In genomic region chr9:23378731-23379170, GRCm38 (mm10) we compare ENCODE assay signal across 9 mouse cellular contexts.
A peak's percentile ranks its signal among the peaks of the same experiment; 100 is the strongest.
DNase-seq lines count a peak whose midpoint lies in the region; ATAC-seq and TF ChIP-seq lines count a peak whose summit lies in the region.
"Had no signal": no experiment of that assay in that cellular context is flagged by ENCODE, and none has a peak within 500 bp of the region (broad histone marks: within the 10 kb centered on the region; RNA-seq: fewer than 3 reads in every experiment).

No protein-coding gene starts in this region.

- H3K36me3 ChIP-seq in stomach, embryonic 15.5 days = no peaks in the 10 kb centered on the region
- H3K36me3 ChIP-seq in stomach, postnatal 0 days (ENCODE audit: control insufficient read depth, insufficient read depth, low read length) = no peaks in the 10 kb centered on the region
- no peaks in the 10 kb centered on the region for H3K36me3 ChIP-seq in hindbrain, embryonic 15.5 days
- no peaks in the 10 kb centered on the region for H3K36me3 ChIP-seq in midbrain, embryonic 12.5 days

- H3K4me2 ChIP-seq in stomach, embryonic 15.5 days = no peak overlapping the region
- no peak overlapping the region for H3K4me2 ChIP-seq in stomach, postnatal 0 days (replicated peaks; ENCODE audit: low read depth)
- no peak overlapping the region for H3K4me2 ChIP-seq in hindbrain, embryonic 15.5 days
- H3K4me2 ChIP-seq in midbrain, embryonic 12.5 days (replicated peaks) = peak overlapping the region; percentile 13; the same call in 1 of the 2 replicates

- 42% methylated on average over 6 of the region's 6 CpGs for WGBS in stomach, embryonic 15.5 days
- 37% methylated on average over 6 of the region's 6 CpGs for WGBS in stomach, postnatal 0 days
- 3% methylated on average over 6 of the region's 6 CpGs for WGBS in hindbrain, embryonic 15.5 days
- 4% methylated on average over 6 of the region's 6 CpGs for WGBS in midbrain, embryonic 12.5 days

- H3K4me3 ChIP-seq in stomach, embryonic 15.5 days (replicated peaks) = no peak overlapping the region
- no peak overlapping the region for H3K4me3 ChIP-seq in stomach, postnatal 0 days (ENCODE audit: low read depth, low read length)
- H3K4me3 ChIP-seq in hindbrain, embryonic 15.5 days = no peak overlapping the region
- no peak overlapping the region for H3K4me3 ChIP-seq in midbrain, embryonic 12.5 days
- H3K4me3 ChIP-seq: left cerebral cortex, adult 2 months had no signal

- peak; percentile 25; the same call in 1 of the 2 replicates for ATAC-seq in frontal cortex, adult (ENCODE audit: low TSS enrichment)
- ATAC-seq in stomach, embryonic 15.5 days (ENCODE audit: insufficient read depth, low FRiP score, low read depth) = no peak
- no peak for ATAC-seq in stomach, postnatal 0 days (ENCODE audit: low FRiP score, low TSS enrichment)
- ATAC-seq in hindbrain, embryonic 15.5 days (ENCODE audit: low FRiP score, low read depth) = peak; percentile 94
- peak; percentile 88 for ATAC-seq in midbrain, embryonic 12.5 days (ENCODE audit: low FRiP score, low read depth)

- H3K9me3 ChIP-seq in stomach, embryonic 15.5 days = no peaks in the 10 kb centered on the region
- no peaks in the 10 kb centered on the region for H3K9me3 ChIP-seq in stomach, postnatal 0 days (ENCODE audit: control insufficient read depth, low read length)
- no peaks in the 10 kb centered on the region for H3K9me3 ChIP-seq in hindbrain, embryonic 15.5 days
- H3K9me3 ChIP-seq in midbrain, embryonic 12.5 days = no peaks in the 10 kb centered on the region

- 0 out of 2 replicates have a peak, but pooled peaks cover 6% of the 10 kb centered on the region for H3K4me1 ChIP-seq in stomach, embryonic 15.5 days
- H3K4me1 ChIP-seq in stomach, postnatal 0 days (replicated peaks; ENCODE audit: control insufficient read depth, insufficient read depth) = no peaks in the 10 kb centered on the region
- H3K4me1 ChIP-seq in hindbrain, embryonic 15.5 days (replicated peaks) = peaks cover 31% of the 10 kb centered on the region
- peaks cover 46% of the 10 kb centered on the region for H3K4me1 ChIP-seq in midbrain, embryonic 12.5 days

- no peak for TF ChIP-seq CTCF in stomach, postnatal 0 days (IDR thresholded peaks at IDR 0.05; ENCODE audit: low read depth)

- DNase-seq in frontal cortex, postnatal 36 days (ENCODE audit: low spot score in 2 of 2) = no peak
- DNase-seq in stomach, postnatal 0 days (ENCODE audit: low spot score) = no peak
- DNase-seq in spleen, postnatal 4 days (ENCODE audit: low spot score in 2 of 2) = no peak
- DNase-seq in B cell, adult 2 months = no peak

- H3K27me3 ChIP-seq in stomach, embryonic 15.5 days (replicated peaks) = no peaks in the 10 kb centered on the region
- H3K27me3 ChIP-seq in stomach, postnatal 0 days (ENCODE audit: control insufficient read depth, insufficient read depth, low read length) = no peaks in the 10 kb centered on the region
- H3K27me3 ChIP-seq in hindbrain, embryonic 15.5 days = no peaks in the 10 kb centered on the region
- no peaks in the 10 kb centered on the region for H3K27me3 ChIP-seq in midbrain, embryonic 12.5 days

- 0 out of 2 replicates have a peak overlapping the region, but pooled peaks have one; percentile 7 for H3K27ac ChIP-seq in stomach, embryonic 15.5 days
- no peak overlapping the region for H3K27ac ChIP-seq in stomach, postnatal 0 days (replicated peaks)
- H3K27ac ChIP-seq in hindbrain, embryonic 15.5 days (replicated peaks) = peak overlapping the region; percentile 23
- peak overlapping the region; percentile 85 for H3K27ac ChIP-seq in midbrain, embryonic 12.5 days (replicated peaks)
- H3K27ac ChIP-seq: left cerebral cortex, adult 2 months had no signal

- no peak overlapping the region for H3K9ac ChIP-seq in stomach, embryonic 15.5 days
- H3K9ac ChIP-seq in stomach, postnatal 0 days (ENCODE audit: low read length) = no peak overlapping the region
- H3K9ac ChIP-seq in hindbrain, embryonic 15.5 days = no peak overlapping the region
- H3K9ac ChIP-seq in midbrain, embryonic 12.5 days (replicated peaks) = no peak overlapping the region

- TF ChIP-seq EP300 in stomach, postnatal 0 days (optimal IDR thresholded peaks at IDR 0.05) = no peak

Comparison
In these comparisons a context has a peak if more than half of its experiments do, and no peak if none do; other contexts are left out.
1. ATAC-seq: peak in frontal cortex, adult (single experiment), hindbrain, embryonic 15.5 days (single experiment) and midbrain, embryonic 12.5 days (single experiment); none in stomach, embryonic 15.5 days (single experiment) and stomach, postnatal 0 days (single experiment).